Mouse (Mus musculus) embryonic fibroblast, embryonic 13.5 days (primary cell): Measurements from ENCODE around the gene Rnf214.

Source experiments
- CTCF ChIP-seq: IDR thresholded peaks from 2 replicates; pipeline ENCODE4 v1.5.1; 2011; ENCODE audit warnings: mild to moderate bottlenecking, control low read depth, low read length, moderate library complexity, borderline replicate concordance; ENCODE audit not compliant: insufficient read depth
- POLR2A ChIP-seq: IDR thresholded peaks from 2 replicates; pipeline ENCODE4 v1.6.1; 2011; ENCODE audit warnings: low read depth, mild to moderate bottlenecking, control low read depth, low read length, moderate library complexity

DNA sequence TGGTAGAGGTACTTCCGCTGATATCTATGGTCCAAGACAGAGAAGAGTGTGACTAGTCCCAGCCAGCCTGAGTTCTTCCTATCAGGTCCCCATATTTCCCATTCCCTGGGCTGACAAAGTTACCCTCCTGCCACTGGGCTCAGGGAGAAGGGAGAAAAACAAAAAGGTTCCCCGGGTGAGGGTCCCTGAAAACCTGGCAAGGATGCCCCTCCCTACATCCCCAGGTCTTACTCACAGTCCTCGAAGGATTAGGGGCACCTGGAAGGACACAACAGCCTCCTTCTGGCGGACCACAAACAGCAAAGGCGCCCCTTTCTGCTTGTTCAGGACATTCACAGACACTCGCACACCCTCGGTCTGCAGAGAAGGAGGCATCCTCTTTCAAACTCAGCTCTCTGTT lies 46.2 kb upstream of the Rnf214 start:
- TF ChIP-seq POLR2A, result no peak
- TF ChIP-seq CTCF, result no peak
